Mouse (Mus musculus): ENCODE results near the gene Aldoc. TPM values are rescaled to one million over a fixed set of nuclear protein-coding genes. Genes with fewer than 3 reads are reported as not detected.

Gene Aldoc
- polyA plus RNA-seq, 1 experiment from 2014 or later: 1.3 TPM

DNA sequence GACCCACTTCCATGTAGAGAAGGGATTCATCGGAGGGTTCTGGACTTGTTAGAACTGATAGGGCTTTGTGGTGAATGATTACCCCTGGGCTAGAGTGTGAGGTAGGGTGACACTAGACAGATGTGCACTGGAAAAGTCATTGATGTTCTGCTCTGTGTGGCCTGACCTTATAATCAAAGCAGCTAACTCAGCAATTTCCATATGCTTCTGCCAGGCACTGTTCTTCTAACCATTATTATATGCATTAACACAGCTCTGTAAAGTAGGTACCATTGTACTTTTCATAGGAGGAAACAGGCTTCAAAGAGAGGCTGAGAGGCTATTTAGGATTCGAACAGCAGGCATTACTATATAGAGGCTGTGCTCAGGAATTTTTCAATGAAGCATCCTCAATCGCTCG is 4.4 kb downstream of the Aldoc start:
- 94% methylated on average over 4 of the region's 4 CpGs for WGBS
- H3K4me1 ChIP-seq (ENCODE audit: control insufficient read depth, insufficient read depth, low read length): peaks cover 6% of the 10 kb centered on the region
- H3K27ac ChIP-seq (ENCODE audit: low read depth, low read length): no peak overlapping the region
- no peak overlapping the region for H3K4me2 ChIP-seq
- no peaks in the 10 kb centered on the region for H3K9me3 ChIP-seq (ENCODE audit: control insufficient read depth, low read length)
- DNase-seq (ENCODE audit: low spot score, missing footprints): no peak
- H3K9ac ChIP-seq (ENCODE audit: low read length): no peak overlapping the region
- no peaks in the 10 kb centered on the region; the same call in 1 of the 2 replicates for H3K36me3 ChIP-seq (ENCODE audit: control insufficient read depth, insufficient read depth, low read length)
- ATAC-seq (ENCODE audit: low FRiP score): no peak
- H3K4me3 ChIP-seq (ENCODE audit: low read depth, low read length): no peak overlapping the region
- H3K27me3 ChIP-seq (ENCODE audit: control insufficient read depth, insufficient read depth, low read length): no peaks in the 10 kb centered on the region

DNA sequence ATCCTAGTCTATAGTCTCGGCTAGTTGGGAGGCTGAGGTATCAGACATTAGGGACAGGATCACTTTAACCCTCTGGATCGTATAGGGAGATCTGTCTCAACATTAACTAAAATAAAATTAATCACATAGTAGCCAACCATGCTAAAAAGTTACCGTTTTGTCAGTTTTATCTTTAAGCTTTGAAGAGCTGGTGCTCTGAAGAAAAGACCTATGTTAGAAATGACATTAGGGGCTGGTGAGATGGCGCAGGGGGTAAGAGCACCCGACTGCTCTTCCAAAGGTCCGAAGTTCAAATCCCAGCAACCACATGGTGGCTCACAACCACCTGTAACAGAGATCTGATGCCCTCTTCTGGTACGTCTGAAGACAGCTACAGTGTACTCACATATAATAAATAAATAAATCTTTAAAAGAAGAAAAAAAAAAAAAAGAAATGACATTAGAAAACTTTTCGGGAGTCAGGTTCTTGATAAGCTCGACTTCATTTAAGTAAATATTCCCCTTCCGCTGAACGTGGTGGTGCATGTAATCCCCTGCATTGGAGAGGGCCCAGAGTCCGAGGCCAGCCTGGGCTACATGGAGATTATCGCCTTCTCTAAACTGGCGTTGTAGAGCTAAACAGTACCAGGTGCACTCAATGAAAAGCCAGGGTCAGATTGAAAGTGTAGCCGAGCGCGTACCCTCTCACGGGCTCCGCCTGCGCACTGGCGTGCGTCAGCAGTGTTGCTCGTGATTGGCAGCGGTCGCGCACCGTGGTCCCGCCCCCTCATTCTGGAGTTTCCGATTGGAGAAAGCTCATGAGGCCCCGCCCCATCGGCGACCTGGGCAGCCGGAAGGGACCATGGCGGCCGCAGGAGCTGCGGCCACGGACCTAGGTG is 5.1 kb downstream of the Aldoc start, which contains the start of gene Pigs:
Gene Pigs (plus strand): TSS at position 782 of the 878 bp plus-strand sequence.
- ATAC-seq (ENCODE audit: low FRiP score) (peak; percentile 97), DNase-seq (ENCODE audit: low spot score, missing footprints) (peak; percentile 98)
- H3K36me3 ChIP-seq (ENCODE audit: control insufficient read depth, insufficient read depth, low read length): no peaks in the 10 kb centered on the region
- peak within 1 kb of the TSS; percentile 91 for H3K4me3 ChIP-seq (ENCODE audit: low read depth, low read length)
- H3K9ac ChIP-seq (ENCODE audit: low read length): peak within 1 kb of the TSS; percentile 88
- H3K27ac ChIP-seq (ENCODE audit: low read depth, low read length): no peak within 1 kb of the TSS
- 14% methylated on average over 37 of the region's 37 CpGs for WGBS
- no peaks in the 10 kb centered on the region for H3K9me3 ChIP-seq (ENCODE audit: control insufficient read depth, low read length)
- peaks cover 6% of the 10 kb centered on the region for H3K4me1 ChIP-seq (ENCODE audit: control insufficient read depth, insufficient read depth, low read length)
- peak within 1 kb of the TSS; percentile 98 for H3K4me2 ChIP-seq
- no peaks in the 10 kb centered on the region for H3K27me3 ChIP-seq (ENCODE audit: control insufficient read depth, insufficient read depth, low read length)

DNA sequence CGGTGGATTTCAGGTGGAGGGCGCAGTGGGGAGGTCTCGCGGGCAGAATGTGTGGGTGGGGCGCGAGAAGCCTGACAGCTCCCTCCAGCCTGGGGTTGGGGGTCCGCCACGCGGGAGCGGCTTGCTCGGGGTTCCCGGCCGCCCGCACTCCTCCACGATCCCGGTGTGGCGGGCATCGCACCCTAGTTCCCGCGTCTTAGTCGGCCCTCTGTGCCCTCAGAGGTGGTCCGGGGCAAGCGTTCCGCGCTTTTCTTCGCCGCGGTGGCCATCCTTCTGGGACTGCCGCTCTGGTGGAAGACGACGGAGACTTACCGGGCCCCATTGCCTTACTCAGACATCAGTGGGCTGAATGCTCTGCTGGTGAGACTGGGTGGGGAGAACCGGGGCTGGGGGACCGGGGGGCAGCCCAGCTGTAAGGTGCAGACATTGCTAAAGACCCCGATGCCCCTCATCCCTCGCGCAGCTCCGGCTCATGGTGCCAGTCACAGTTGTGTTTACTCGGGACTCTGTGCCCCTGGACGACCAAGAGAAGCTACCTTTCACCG is 5.8 kb downstream of the Aldoc start:
- no peak overlapping the region for H3K27ac ChIP-seq (ENCODE audit: low read depth, low read length)
- H3K36me3 ChIP-seq (ENCODE audit: control insufficient read depth, insufficient read depth, low read length): no peaks in the 10 kb centered on the region
- peak overlapping the region; percentile 91 for H3K4me3 ChIP-seq (ENCODE audit: low read depth, low read length)
- H3K9ac ChIP-seq (ENCODE audit: low read length): peak overlapping the region; percentile 88
- ATAC-seq (ENCODE audit: low FRiP score) (peak; percentile 65; the same call in 1 of the 2 replicates), DNase-seq (ENCODE audit: low spot score, missing footprints) (peak; percentile 92)
- under 1% methylated on average over 41 of the region's 41 CpGs for WGBS
- H3K9me3 ChIP-seq (ENCODE audit: control insufficient read depth, low read length): no peaks in the 10 kb centered on the region
- H3K27me3 ChIP-seq (ENCODE audit: control insufficient read depth, insufficient read depth, low read length): no peaks in the 10 kb centered on the region
- H3K4me2 ChIP-seq: peak overlapping the region; percentile 98
- peaks cover 6% of the 10 kb centered on the region for H3K4me1 ChIP-seq (ENCODE audit: control insufficient read depth, insufficient read depth, low read length)

DNA sequence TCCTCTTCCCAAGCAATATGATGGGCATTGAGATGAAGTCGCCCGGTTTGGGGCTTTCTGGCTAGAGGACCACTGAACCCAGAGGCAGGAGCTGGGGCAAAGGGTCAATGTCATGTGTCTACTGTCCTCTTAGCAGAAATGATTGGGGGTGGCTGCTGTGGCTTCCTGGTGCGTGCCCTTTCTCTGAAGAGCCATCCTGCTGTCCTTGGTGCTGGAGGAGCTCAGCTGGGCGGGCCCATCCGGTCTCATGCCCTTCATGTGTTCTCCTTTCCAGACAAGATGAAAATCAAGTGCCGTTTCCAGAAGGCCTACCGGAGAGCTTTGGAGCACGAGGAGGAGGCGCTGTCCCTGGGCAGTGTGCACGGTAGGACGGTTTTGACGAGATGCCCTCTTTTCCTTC is 9.9 kb downstream of the Aldoc start:
- 95% methylated on average over 12 of the region's 12 CpGs for WGBS
- H3K4me3 ChIP-seq (ENCODE audit: low read depth, low read length): no peak overlapping the region
- no peak overlapping the region for H3K4me2 ChIP-seq
- no peak overlapping the region for H3K9ac ChIP-seq (ENCODE audit: low read length)
- no peak overlapping the region for H3K27ac ChIP-seq (ENCODE audit: low read depth, low read length)
- DNase-seq (ENCODE audit: low spot score, missing footprints): no peak
- no peaks in the 10 kb centered on the region for H3K27me3 ChIP-seq (ENCODE audit: control insufficient read depth, insufficient read depth, low read length)
- ATAC-seq (ENCODE audit: low FRiP score): no peak
- peaks cover 2% of the 10 kb centered on the region; the same call in 1 of the 2 replicates for H3K36me3 ChIP-seq (ENCODE audit: control insufficient read depth, insufficient read depth, low read length)
- H3K9me3 ChIP-seq (ENCODE audit: control insufficient read depth, low read length): no peaks in the 10 kb centered on the region
- peaks cover 6% of the 10 kb centered on the region for H3K4me1 ChIP-seq (ENCODE audit: control insufficient read depth, insufficient read depth, low read length)

DNA sequence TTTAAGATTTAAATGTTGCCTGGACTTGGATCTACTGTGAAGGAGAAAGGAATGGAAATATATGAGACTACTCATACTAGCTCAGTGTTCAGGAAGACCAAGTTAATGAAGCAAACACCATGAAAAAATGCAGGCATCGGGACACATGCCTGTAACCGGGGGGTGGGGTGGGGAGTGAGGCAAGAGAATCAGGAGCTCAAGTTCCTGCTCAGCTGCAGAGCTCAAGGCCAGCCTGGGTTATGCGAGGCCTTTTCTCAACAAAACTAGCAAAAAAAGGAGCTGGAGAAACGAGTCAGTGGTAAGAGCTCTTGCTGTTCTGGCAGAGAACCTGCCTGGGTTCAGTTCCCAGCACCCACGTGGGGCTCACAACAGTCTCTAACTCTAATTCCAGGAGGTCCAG is 11.2 kb downstream of the Aldoc start:
- Histone ChIP-seq H3K4me2 (no peak overlapping the region), H3K9me3 (ENCODE audit: control insufficient read depth, low read length) (no peaks in the 10 kb centered on the region), H3K27ac (ENCODE audit: low read depth, low read length) (no peak overlapping the region), H3K27me3 (ENCODE audit: control insufficient read depth, insufficient read depth, low read length) (no peaks in the 10 kb centered on the region), H3K9ac (ENCODE audit: low read length) (no peak overlapping the region), H3K36me3 (ENCODE audit: control insufficient read depth, insufficient read depth, low read length) (peaks cover 2% of the 10 kb centered on the region; the same call in 1 of the 2 replicates), H3K4me1 (ENCODE audit: control insufficient read depth, insufficient read depth, low read length) (peaks cover 4% of the 10 kb centered on the region), H3K4me3 (ENCODE audit: low read depth, low read length) (no peak overlapping the region)
- ATAC-seq (ENCODE audit: low FRiP score) (no peak), DNase-seq (ENCODE audit: low spot score, missing footprints) (no peak)
- 93% methylated on average over 5 of the region's 5 CpGs for WGBS

DNA sequence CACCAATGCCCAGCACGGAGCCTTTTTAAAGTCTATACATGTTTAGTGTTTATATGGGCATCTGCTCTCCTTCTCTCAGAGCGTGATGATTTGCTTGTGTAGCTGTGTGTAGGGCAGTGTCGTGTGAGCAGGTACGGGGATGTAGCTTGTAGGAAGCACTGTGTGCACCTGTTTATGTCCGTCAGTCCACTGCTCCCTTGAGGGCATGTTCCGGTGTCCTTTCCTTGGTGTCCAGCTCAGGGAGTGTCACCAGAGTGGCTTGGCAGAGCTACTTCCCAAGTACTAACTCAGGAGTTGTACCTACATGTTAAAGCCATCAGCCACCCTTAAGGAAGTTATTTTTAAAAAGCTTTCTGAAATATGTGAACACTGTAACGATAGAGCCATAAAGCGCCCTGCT is 14.3 kb downstream of the Aldoc start:
- H3K36me3 ChIP-seq (ENCODE audit: control insufficient read depth, insufficient read depth, low read length): peaks cover 2% of the 10 kb centered on the region; the same call in 1 of the 2 replicates
- no peak for DNase-seq (ENCODE audit: low spot score, missing footprints)

DNA sequence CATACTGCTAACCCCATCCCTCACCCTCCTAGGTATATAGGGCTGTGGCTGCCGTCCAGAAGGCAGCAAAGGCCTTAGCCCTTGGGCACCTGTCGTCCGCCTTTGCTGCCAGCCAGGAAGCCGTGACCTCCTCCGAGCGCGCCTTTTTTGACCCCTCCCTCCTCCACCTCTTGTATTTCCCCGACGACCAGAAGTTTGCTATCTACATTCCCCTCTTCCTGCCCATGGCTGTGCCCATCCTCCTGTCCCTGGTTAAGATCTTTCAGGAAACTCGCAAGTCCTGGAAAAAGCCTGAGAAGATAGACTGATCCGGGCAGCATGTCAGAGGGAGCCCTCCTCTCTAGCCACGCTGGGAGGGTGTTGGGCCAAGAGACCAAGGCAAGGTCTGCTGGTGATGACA is 18.9 kb downstream of the Aldoc start:
- H3K4me1 ChIP-seq (ENCODE audit: control insufficient read depth, insufficient read depth, low read length): peaks cover 9% of the 10 kb centered on the region
- H3K27ac ChIP-seq (ENCODE audit: low read depth, low read length): no peak overlapping the region
- ATAC-seq (ENCODE audit: low FRiP score) (no peak), DNase-seq (ENCODE audit: low spot score, missing footprints) (peak; percentile 56)
- H3K9ac ChIP-seq (ENCODE audit: low read length): no peak overlapping the region
- no peaks in the 10 kb centered on the region for H3K9me3 ChIP-seq (ENCODE audit: control insufficient read depth, low read length)
- H3K4me2 ChIP-seq: no peak overlapping the region
- WGBS: 90% methylated on average over 12 of the region's 12 CpGs
- H3K27me3 ChIP-seq (ENCODE audit: control insufficient read depth, insufficient read depth, low read length): no peaks in the 10 kb centered on the region
- H3K36me3 ChIP-seq (ENCODE audit: control insufficient read depth, insufficient read depth, low read length): no peaks in the 10 kb centered on the region; the same call in 1 of the 2 replicates
- H3K4me3 ChIP-seq (ENCODE audit: low read depth, low read length): no peak overlapping the region

More for the DNA sequence above, 14.3 kb downstream of the Aldoc start:
- Histone ChIP-seq H3K27me3 (ENCODE audit: control insufficient read depth, insufficient read depth, low read length) (no peaks in the 10 kb centered on the region), H3K4me2 (no peak overlapping the region), H3K9me3 (ENCODE audit: control insufficient read depth, low read length) (no peaks in the 10 kb centered on the region), H3K4me1 (ENCODE audit: control insufficient read depth, insufficient read depth, low read length) (no peaks in the 10 kb centered on the region), H3K4me3 (ENCODE audit: low read depth, low read length) (no peak overlapping the region), H3K27ac (ENCODE audit: low read depth, low read length) (no peak overlapping the region), H3K9ac (ENCODE audit: low read length) (no peak overlapping the region)
- no peak for ATAC-seq (ENCODE audit: low FRiP score)
- WGBS: 98% methylated on average over 8 of the region's 8 CpGs

GRCm38 (mm10) chr11:78343381-78344327 is 20.9 kb downstream of the Aldoc start, which contains the start of gene Unc119:
Gene Unc119 (plus strand): TSS chr11:78343482.
- no peaks in the 10 kb centered on the region; the same call in 1 of the 2 replicates for H3K36me3 ChIP-seq (ENCODE audit: control insufficient read depth, insufficient read depth, low read length)
- peak; percentile 85 for ATAC-seq (ENCODE audit: low FRiP score)
- peak; percentile 94 for DNase-seq (ENCODE audit: low spot score, missing footprints)
- peak within 1 kb of the TSS; percentile 76 for H3K27ac ChIP-seq (ENCODE audit: low read depth, low read length)
- H3K4me1 ChIP-seq (ENCODE audit: control insufficient read depth, insufficient read depth, low read length): peaks cover 9% of the 10 kb centered on the region
- H3K27me3 ChIP-seq (ENCODE audit: control insufficient read depth, insufficient read depth, low read length): no peaks in the 10 kb centered on the region
- H3K4me3 ChIP-seq (ENCODE audit: low read depth, low read length): peak within 1 kb of the TSS; percentile 85
- peak within 1 kb of the TSS; percentile 96 for H3K9ac ChIP-seq (ENCODE audit: low read length)
- WGBS: 2% methylated on average over 65 of the region's 66 CpGs
- peak within 1 kb of the TSS; percentile 87 for H3K4me2 ChIP-seq
- H3K9me3 ChIP-seq (ENCODE audit: control insufficient read depth, low read length): no peaks in the 10 kb centered on the region

All from midbrain, embryonic 11.5 days (tissue).